Mouse (Mus musculus): ENCODE data around the gene Prkcsh.

DNA sequence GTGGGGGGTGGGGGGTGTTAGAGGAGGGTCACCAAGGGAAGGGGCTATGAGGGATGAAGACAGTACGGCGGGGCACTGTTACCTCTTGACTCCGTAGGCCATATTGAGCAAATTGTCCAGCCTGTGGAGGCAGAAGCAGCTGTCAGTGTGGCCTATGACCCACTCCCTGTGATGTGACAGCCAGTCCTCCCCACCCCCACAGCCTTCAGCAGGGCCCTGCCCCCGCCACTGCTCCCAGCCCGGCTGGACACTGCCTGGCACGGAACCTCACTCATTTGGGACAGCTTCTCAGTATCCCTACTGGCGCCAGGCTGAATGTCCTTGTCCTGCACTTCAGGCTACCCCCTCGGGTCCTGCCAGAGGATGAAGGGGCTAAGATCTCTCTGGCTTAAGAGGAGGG, 22.0 kb downstream of the Prkcsh start:
- TF ChIP-seq CTCF (IDR thresholded peaks at IDR 0.05; ENCODE audit: control insufficient read depth, insufficient read depth, low read length) (no peak), POLR2A (IDR thresholded peaks at IDR 0.05; ENCODE audit: borderline replicate concordance, control insufficient read depth, low read depth, low read length) (no peak)
